8 mouse cellular contexts compared by ENCODE assay signal in the genomic region with DNA sequence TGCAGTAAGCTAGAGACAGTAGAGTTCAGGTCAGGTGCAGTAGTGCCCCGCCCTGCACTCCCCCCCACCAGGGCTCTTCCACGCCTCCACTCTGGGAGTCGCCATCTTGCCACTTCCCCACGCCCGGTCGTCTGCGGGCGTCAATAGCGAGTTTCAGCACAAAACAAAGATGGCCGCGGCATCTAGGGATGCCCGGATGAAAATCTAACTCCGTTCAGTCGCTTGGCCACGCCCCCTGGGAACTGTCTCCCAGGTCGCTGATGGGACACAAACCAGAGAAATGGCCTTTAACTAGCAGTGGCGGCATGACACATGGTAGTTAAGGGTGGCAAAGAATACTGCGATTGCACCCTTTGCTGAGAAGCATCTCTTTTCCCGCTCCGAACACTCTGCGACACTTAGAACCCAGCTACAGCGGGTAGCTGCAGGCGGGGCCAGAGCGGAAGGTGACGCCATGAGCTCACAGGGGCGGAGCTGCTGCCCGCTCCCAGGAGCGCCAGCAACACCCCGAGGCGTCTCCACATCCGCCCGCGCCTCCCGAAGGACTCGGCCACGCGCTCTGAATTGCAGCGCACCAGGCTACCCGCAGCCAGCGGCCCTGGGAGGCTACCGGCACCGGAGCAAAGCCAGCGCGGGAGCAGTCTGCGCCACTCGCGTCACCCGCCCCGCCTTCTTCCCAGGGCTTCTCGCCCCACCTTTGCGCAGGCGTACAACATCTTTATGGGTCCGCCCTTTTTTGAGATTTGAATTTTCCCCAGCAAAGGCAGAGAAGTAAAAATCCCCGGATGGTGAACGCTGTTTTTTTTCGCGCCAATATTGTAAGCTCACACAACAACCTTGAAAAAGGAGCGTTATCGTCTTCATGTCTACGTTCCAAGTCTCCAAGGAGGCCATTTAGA. TPM values are rescaled to one million over a fixed set of nuclear protein-coding genes. Genes with fewer than 3 reads are reported as not detected.
DNase-seq lines count a peak whose midpoint lies in the region; ATAC-seq and TF ChIP-seq lines count a peak whose summit lies in the region.

No protein-coding gene starts in this region.

- TF ChIP-seq RAD21 in CH12.LX (IDR thresholded peaks at IDR 0.05; ENCODE audit: low read depth, low read length) = no peak

- TF ChIP-seq POLR2A in CH12.LX (IDR thresholded peaks at IDR 0.05; ENCODE audit: low read depth, low read length) = peak; percentile 70; the same call in 1 of the 2 replicates

- TF ChIP-seq CTCF in CH12.LX (conservative IDR thresholded peaks at IDR 0.05 in 1 of 2, IDR thresholded peaks at IDR 0.05 in 1 of 2; ENCODE audit: low read depth in 2 of 2, low read length in 2 of 2) = no peak
- TF ChIP-seq CTCF in heart, postnatal 0 days (IDR thresholded peaks at IDR 0.05; ENCODE audit: low read depth) = no peak
- TF ChIP-seq CTCF in liver, postnatal 0 days (IDR thresholded peaks at IDR 0.05; ENCODE audit: low read depth) = no peak

- in situ Hi-C loops in CH12.LX (cut with MboI; ENCODE audit: low pct_ligation_motif_present, low pct_unique_long_range_greater_than_20kb, low sequenced_read_pairs) = no loop called here

- peaks cover 15 to 19% of the 10 kb centered on the region in 2 experiments for H3K36me3 ChIP-seq in CH12.LX (replicated peaks in 1 of 2; ENCODE audit: control insufficient read depth in 1 of 2, insufficient read depth in 1 of 2, low read length in 1 of 2)
- H3K36me3 ChIP-seq in forebrain, embryonic 12.5 days (replicated peaks) = no peaks in the 10 kb centered on the region
- H3K36me3 ChIP-seq in heart, postnatal 0 days (replicated peaks; ENCODE audit: control insufficient read depth, insufficient read depth, low read length) = no peaks in the 10 kb centered on the region
- 0 out of 2 replicates have a peak, but pooled peaks cover under 1% of the 10 kb centered on the region for H3K36me3 ChIP-seq in liver, postnatal 0 days (replicated peaks; ENCODE audit: insufficient read depth, low read length)
- no peaks in the 10 kb centered on the region for H3K36me3 ChIP-seq in neural tube, embryonic 14.5 days (ENCODE audit: control insufficient read depth, insufficient read depth, low read length)

- H3K4me3 ChIP-seq in CH12.LX (replicated peaks in 1 of 3; ENCODE audit: low read depth in 2 of 3, low read length in 2 of 3, poor library complexity in 1 of 3) = peak overlapping the region; percentile 74 to 96 (median 95)
- H3K4me3 ChIP-seq in forebrain, embryonic 12.5 days (replicated peaks) = peak overlapping the region; percentile 68
- H3K4me3 ChIP-seq in heart, postnatal 0 days (ENCODE audit: low read depth, low read length) = peak overlapping the region; percentile 69
- peak overlapping the region; percentile 80 for H3K4me3 ChIP-seq in liver, postnatal 0 days (ENCODE audit: low read depth, low read length)
- peak overlapping the region; percentile 55 for H3K4me3 ChIP-seq in neural tube, embryonic 14.5 days (ENCODE audit: low read depth, low read length)

- H3K4me1 ChIP-seq in CH12.LX (ENCODE audit: control insufficient read depth in 1 of 2, insufficient read depth in 2 of 2) = peaks cover 3 to 32% of the 10 kb centered on the region in 2 experiments; a peak in 2 of 4 replicates
- H3K4me1 ChIP-seq in forebrain, embryonic 12.5 days = peaks cover 24% of the 10 kb centered on the region
- peaks cover 13% of the 10 kb centered on the region for H3K4me1 ChIP-seq in heart, postnatal 0 days (ENCODE audit: control insufficient read depth, insufficient read depth)
- peaks cover 22% of the 10 kb centered on the region for H3K4me1 ChIP-seq in liver, postnatal 0 days (ENCODE audit: insufficient read depth)
- H3K4me1 ChIP-seq in neural tube, embryonic 14.5 days (ENCODE audit: control insufficient read depth, insufficient read depth, low read length) = peaks cover 9% of the 10 kb centered on the region; the same call in 1 of the 2 replicates

- WGBS in forebrain, embryonic 12.5 days = 17% methylated on average over 60 of the region's 60 CpGs
- WGBS in heart, postnatal 0 days = 14% methylated on average over 55 of the region's 60 CpGs
- 16% methylated on average over 55 of the region's 60 CpGs for WGBS in liver, postnatal 0 days (ENCODE audit: insufficient replicate concordance)
- 9% methylated on average over 55 of the region's 60 CpGs for WGBS in neural tube, embryonic 14.5 days

- peak; percentile 90 for ATAC-seq in forebrain, embryonic 12.5 days (ENCODE audit: low FRiP score)
- ATAC-seq in heart, postnatal 0 days (ENCODE audit: insufficient read depth, low read depth) = peak; percentile 82
- peak; percentile 81 for ATAC-seq in liver, postnatal 0 days
- peak; percentile 86 for ATAC-seq in neural tube, embryonic 14.5 days (ENCODE audit: low read depth)

- peak overlapping the region; percentile 64; the same call in 1 of the 2 replicates for H3K4me2 ChIP-seq in CH12.LX (ENCODE audit: insufficient read depth, low read depth, poor library complexity, severe bottlenecking)
- peak overlapping the region; percentile 45 for H3K4me2 ChIP-seq in forebrain, embryonic 12.5 days
- H3K4me2 ChIP-seq in heart, postnatal 0 days (ENCODE audit: low read depth, low read length) = peak overlapping the region; percentile 66
- peak overlapping the region; percentile 71 for H3K4me2 ChIP-seq in liver, postnatal 0 days (ENCODE audit: low read depth, low read length)
- H3K4me2 ChIP-seq in neural tube, embryonic 14.5 days (ENCODE audit: low read depth, low read length) = peak overlapping the region; percentile 49

- DNase-seq in CH12.LX (ENCODE audit: extremely low read depth) = peak; percentile 90
- DNase-seq in c-Kit-positive CD71-positive TER-119-negative erythroid progenitor cells, embryonic 14.5 days (ENCODE audit: low read depth) = peak; percentile 76
- DNase-seq in heart, postnatal 0 days (ENCODE audit: low spot score) = peak; percentile 83
- DNase-seq in kidney, postnatal 4 days = peak; percentile 90 to 94
- DNase-seq in liver, postnatal 0 days = peak; percentile 88
- DNase-seq in testis, postnatal 10 days (ENCODE audit: low spot score) = peak; percentile 92

- H3K27ac ChIP-seq in CH12.LX (ENCODE audit: insufficient read depth, low read depth) = peak overlapping the region; percentile 94
- H3K27ac ChIP-seq in forebrain, embryonic 12.5 days = peak overlapping the region; percentile 99
- peak overlapping the region; percentile 96 for H3K27ac ChIP-seq in heart, postnatal 0 days (ENCODE audit: low read depth)
- peak overlapping the region; percentile 99 for H3K27ac ChIP-seq in liver, postnatal 0 days (ENCODE audit: low read depth)
- H3K27ac ChIP-seq in neural tube, embryonic 14.5 days (ENCODE audit: low read depth, low read length) = peak overlapping the region; percentile 93

- peaks cover 37% of the 10 kb centered on the region for H3K79me2 ChIP-seq in CH12.LX (replicated peaks; ENCODE audit: control insufficient read depth, extremely low read depth, insufficient read depth, poor library complexity, severe bottlenecking)

- H3K27me3 ChIP-seq in CH12.LX (replicated peaks) = no peaks in the 10 kb centered on the region
- no peaks in the 10 kb centered on the region for H3K27me3 ChIP-seq in forebrain, embryonic 12.5 days
- no peaks in the 10 kb centered on the region for H3K27me3 ChIP-seq in heart, postnatal 0 days (ENCODE audit: control insufficient read depth, insufficient read depth, low read length)
- no peaks in the 10 kb centered on the region for H3K27me3 ChIP-seq in liver, postnatal 0 days (ENCODE audit: insufficient read depth, low read length)
- no peaks in the 10 kb centered on the region for H3K27me3 ChIP-seq in neural tube, embryonic 14.5 days (ENCODE audit: control insufficient read depth, insufficient read depth, low read length)

- H3K9me3 ChIP-seq in CH12.LX (replicated peaks; ENCODE audit: low read length) = no peaks in the 10 kb centered on the region
- no peaks in the 10 kb centered on the region for H3K9me3 ChIP-seq in forebrain, embryonic 12.5 days
- no peaks in the 10 kb centered on the region for H3K9me3 ChIP-seq in heart, postnatal 0 days (replicated peaks; ENCODE audit: control insufficient read depth, low read length)
- H3K9me3 ChIP-seq in liver, postnatal 0 days (ENCODE audit: low read length) = no peaks in the 10 kb centered on the region
- no peaks in the 10 kb centered on the region for H3K9me3 ChIP-seq in neural tube, embryonic 14.5 days (ENCODE audit: control insufficient read depth, low read length)

- no peak for TF ChIP-seq EP300 in CH12.LX (IDR thresholded peaks at IDR 0.05; ENCODE audit: low read length)
- TF ChIP-seq EP300 in heart, postnatal 0 days (IDR thresholded peaks at IDR 0.05; ENCODE audit: low read depth) = no peak
- 0 out of 2 replicates have a peak, but pooled peaks have one; percentile 14 for TF ChIP-seq EP300 in liver, postnatal 0 days (IDR thresholded peaks at IDR 0.05; ENCODE audit: low read depth)

- dilution Hi-C loops in CH12.LX (cut with MboI; ENCODE audit: extremely low pct_ligation_motif_present, extremely low pct_unique_long_range_greater_than_20kb, low sequenced_read_pairs) = no loop called here

- peak overlapping the region; percentile 95 for H3K9ac ChIP-seq in CH12.LX (ENCODE audit: insufficient read depth, low read depth)
- H3K9ac ChIP-seq in forebrain, embryonic 12.5 days = peak overlapping the region; percentile 76
- peak overlapping the region; percentile 79 for H3K9ac ChIP-seq in heart, postnatal 0 days (replicated peaks; ENCODE audit: low read depth, low read length)
- H3K9ac ChIP-seq in liver, postnatal 0 days (replicated peaks) = peak overlapping the region; percentile 80
- peak overlapping the region; percentile 69 for H3K9ac ChIP-seq in neural tube, embryonic 14.5 days (replicated peaks; ENCODE audit: low read depth, low read length)

RNA-seq across cellular contexts. Expression of a gene that starts 1.3 kb away (rescaled TPM):
- total RNA-seq in CH12.LX (2012; rRNA removed) (58.5 and 61.6 TPM in 2 replicates), CH12.LX (2014; rRNA removed) (32.9 and 37.6 TPM in 2 replicates)
- polyA plus RNA-seq in CH12.LX (2012; ENCODE audit: insufficient read length, low read depth) = 78.1 and 98.2 TPM in 2 replicates
- polyA plus RNA-seq in forebrain, embryonic 12.5 days (2016; fragmentation: Nextera tagmentation; extraction: Ambion mirVana) = 85.9 and 101 TPM in 2 replicates
- 70.4 and 81.6 TPM in 2 replicates for total RNA-seq in heart, postnatal 0 days (2014; rRNA removed; ENCODE audit: low replicate concordance)
- 13.2 and 17.6 TPM in 2 replicates for polyA plus RNA-seq in heart, postnatal 0 days (2015; fragmentation: Nextera tagmentation; extraction: Ambion mirVana)
- polyA plus RNA-seq in liver, postnatal 0 days (2015; fragmentation: Nextera tagmentation; extraction: Ambion mirVana) = 14.6 and 16.4 TPM in 2 replicates
- 59.6 and 63.5 TPM in 2 replicates for polyA plus RNA-seq in neural tube, embryonic 14.5 days (2014; fragmentation: Nextera tagmentation; extraction: Ambion mirVana)

RNA-seq across cellular contexts. Expression of a gene that starts 36.8 kb away (rescaled TPM):
- total RNA-seq in CH12.LX (2012; rRNA removed) = 38.5 and 43.4 TPM in 2 replicates
- 24.7 and 25.2 TPM in 2 replicates for total RNA-seq in CH12.LX (2014; rRNA removed)
- 64.7 and 66.3 TPM in 2 replicates for polyA plus RNA-seq in CH12.LX (2012; ENCODE audit: insufficient read length, low read depth)
- 10.9 and 11.7 TPM in 2 replicates for polyA plus RNA-seq in forebrain, embryonic 12.5 days (2016; fragmentation: Nextera tagmentation; extraction: Ambion mirVana)
- total RNA-seq in heart, postnatal 0 days (2014; rRNA removed; ENCODE audit: low replicate concordance) = 16.5 and 43.5 TPM in 2 replicates
- 35.9 and 38.8 TPM in 2 replicates for polyA plus RNA-seq in heart, postnatal 0 days (2015; fragmentation: Nextera tagmentation; extraction: Ambion mirVana)
- 22.3 and 22.6 TPM in 2 replicates for polyA plus RNA-seq in liver, postnatal 0 days (2015; fragmentation: Nextera tagmentation; extraction: Ambion mirVana)
- polyA plus RNA-seq in neural tube, embryonic 14.5 days (2014; fragmentation: Nextera tagmentation; extraction: Ambion mirVana) = 6.5 and 7.9 TPM in 2 replicates

RNA-seq across cellular contexts. Expression of a gene that starts 45.7 kb away (rescaled TPM):
- total RNA-seq in CH12.LX (2012; rRNA removed) (148 and 184 TPM in 2 replicates), CH12.LX (2014; rRNA removed) (152 and 166 TPM in 2 replicates)
- polyA plus RNA-seq in CH12.LX (2012; ENCODE audit: insufficient read length, low read depth) = 144 and 152 TPM in 2 replicates
- 115 and 117 TPM in 2 replicates for polyA plus RNA-seq in forebrain, embryonic 12.5 days (2016; fragmentation: Nextera tagmentation; extraction: Ambion mirVana)
- 62.5 and 95.3 TPM in 2 replicates for total RNA-seq in heart, postnatal 0 days (2014; rRNA removed; ENCODE audit: low replicate concordance)
- 95.2 and 98.5 TPM in 2 replicates for polyA plus RNA-seq in heart, postnatal 0 days (2015; fragmentation: Nextera tagmentation; extraction: Ambion mirVana)
- 48.9 and 51.8 TPM in 2 replicates for polyA plus RNA-seq in liver, postnatal 0 days (2015; fragmentation: Nextera tagmentation; extraction: Ambion mirVana)
- polyA plus RNA-seq in neural tube, embryonic 14.5 days (2014; fragmentation: Nextera tagmentation; extraction: Ambion mirVana) = 94.5 and 106 TPM in 2 replicates

RNA-seq across cellular contexts. Expression of a gene that starts 45.8 kb away (rescaled TPM):
- total RNA-seq in CH12.LX (2012; rRNA removed) = 13.6 and 14.3 TPM in 2 replicates
- 10.9 and 13.9 TPM in 2 replicates for total RNA-seq in CH12.LX (2014; rRNA removed)
- 24.1 and 24.5 TPM in 2 replicates for polyA plus RNA-seq in CH12.LX (2012; ENCODE audit: insufficient read length, low read depth)
- 1.8 and 3.6 TPM in 2 replicates for polyA plus RNA-seq in forebrain, embryonic 12.5 days (2016; fragmentation: Nextera tagmentation; extraction: Ambion mirVana)
- total RNA-seq in heart, postnatal 0 days (2014; rRNA removed; ENCODE audit: low replicate concordance) = 0.23 and 6.5 TPM in 2 replicates
- polyA plus RNA-seq in heart, postnatal 0 days (2015; fragmentation: Nextera tagmentation; extraction: Ambion mirVana) = 0.51 and 0.72 TPM in 2 replicates
- 5.1 and 5.2 TPM in 2 replicates for polyA plus RNA-seq in liver, postnatal 0 days (2015; fragmentation: Nextera tagmentation; extraction: Ambion mirVana)
- polyA plus RNA-seq in neural tube, embryonic 14.5 days (2014; fragmentation: Nextera tagmentation; extraction: Ambion mirVana) = 3.3 and 3.8 TPM in 2 replicates

RNA-seq across cellular contexts. Expression of a gene that starts 56.3 kb away (rescaled TPM):
- total RNA-seq in CH12.LX (2012; rRNA removed) (38.8 and 40.0 TPM in 2 replicates), CH12.LX (2014; rRNA removed) (25.3 and 27.7 TPM in 2 replicates)
- polyA plus RNA-seq in CH12.LX (2012; ENCODE audit: insufficient read length, low read depth) = 63.1 and 77.8 TPM in 2 replicates
- 52.8 and 55.2 TPM in 2 replicates for polyA plus RNA-seq in forebrain, embryonic 12.5 days (2016; fragmentation: Nextera tagmentation; extraction: Ambion mirVana)
- total RNA-seq in heart, postnatal 0 days (2014; rRNA removed; ENCODE audit: low replicate concordance) = 46.9 and 94.8 TPM in 2 replicates
- 31.7 and 35.3 TPM in 2 replicates for polyA plus RNA-seq in heart, postnatal 0 days (2015; fragmentation: Nextera tagmentation; extraction: Ambion mirVana)
- polyA plus RNA-seq in liver, postnatal 0 days (2015; fragmentation: Nextera tagmentation; extraction: Ambion mirVana) = 17.9 and 18.7 TPM in 2 replicates
- polyA plus RNA-seq in neural tube, embryonic 14.5 days (2014; fragmentation: Nextera tagmentation; extraction: Ambion mirVana) = 31.3 and 39.7 TPM in 2 replicates

Comparison
In these comparisons a context has a peak if more than half of its experiments do, and no peak if none do; other contexts are left out.
1. Peak in every context shown above with its lines: DNase-seq, ATAC-seq, H3K4me3 ChIP-seq and H3K27ac ChIP-seq.